Mouse (Mus musculus) liver, adult 2 months (tissue): Measurements from ENCODE around the gene U2af1. TPM values are rescaled to one million over a fixed set of nuclear protein-coding genes. Genes with fewer than 3 reads are reported as not detected.
A peak's percentile ranks its signal among the peaks of the same experiment; 100 is the strongest.
"Not testable (repeated sequence)": the region's sequence is repeated elsewhere in the genome, so short reads cannot be mapped to it uniquely, and the experiment has no call there.

Experiments used
- DNase-seq: peaks from one replicate; pipeline ENCODE4 v3.0.0-alpha.2; 2011; ENCODE audit warnings: low read depth, low spot score; ENCODE audit errors: extremely low read depth
- H3K27ac ChIP-seq: fragments of 200-500 bp; replicated peaks from 2 replicates; pipeline ENCODE4 v1.5.1; 2012; ENCODE audit warnings: low read depth, mild to moderate bottlenecking, control low read depth, inconsistent platforms, low read length; ENCODE audit not compliant: insufficient read depth
- H3K27me3 ChIP-seq: fragments of 200-500 bp; 2 replicates; pipeline ENCODE4 v1.6.1; 2012; ENCODE audit warnings: mild to moderate bottlenecking, moderate library complexity, low read length, inconsistent platforms; ENCODE audit not compliant: control insufficient read depth, insufficient read depth
- H3K36me3 ChIP-seq: fragments of 200-500 bp; 2 replicates; pipeline ENCODE4 v1.6.1; 2012; ENCODE audit warnings: low read length, inconsistent platforms; ENCODE audit not compliant: control insufficient read depth, insufficient read depth
- H3K4me1 ChIP-seq: fragments of 200-500 bp; 2 replicates; pipeline ENCODE4 v1.6.1; 2011; ENCODE audit warnings: low read length; ENCODE audit not compliant: control insufficient read depth, insufficient read depth
- H3K4me3 ChIP-seq: fragments of 200-500 bp; 2 replicates; pipeline ENCODE4 v1.5.1; 2011; ENCODE audit warnings: low read depth, mild to moderate bottlenecking, control low read depth, low read length, moderate library complexity; ENCODE audit not compliant: insufficient read depth
- H3K79me2 ChIP-seq: fragments of 200-500 bp; 2 replicates; pipeline ENCODE4 v1.6.1; 2012; ENCODE audit warnings: inconsistent platforms, mild to moderate bottlenecking, low read length, moderate library complexity; ENCODE audit not compliant: control insufficient read depth, insufficient read depth
- H3K9ac ChIP-seq: fragments of 200-500 bp; 2 replicates; pipeline ENCODE4 v1.6.1; 2012; ENCODE audit warnings: low read depth, mild to moderate bottlenecking, control low read depth, inconsistent platforms, low read length
- CTCF ChIP-seq: fragments of 200-500 bp; IDR thresholded peaks from 2 replicates; pipeline ENCODE4 v1.5.1; 2011; ENCODE audit warnings: low read depth, low read length, control low read depth
- POLR2A ChIP-seq: fragments of 200-500 bp; IDR thresholded peaks from 2 replicates; pipeline ENCODE4 v1.6.1; 2011; ENCODE audit warnings: low read length, control low read depth; ENCODE audit not compliant: insufficient read depth; ENCODE audit errors: extremely low read depth
- WGBS: fragments of 180-500 bp; shearing (Covaris S2); methylation state at CpG from one replicate; pipeline ENCODE4 v1.1.7; 2018; 5-methylcytosine and 5-hydroxymethylcytosine counted together
- polyA plus RNA-seq: library from polyadenylated mRNA; depleted of rRNA; stranded (reverse); fragments of >200 nt; gene quantifications from 2 replicates; pipeline ENCODE4 v1.2.3, GENCODE M21; 2012; rRNA removed
- total RNA-seq: library from RNA; depleted of rRNA; stranded (reverse); fragments of >200 nt; gene quantifications from 2 replicates; pipeline ENCODE4 v1.2.3, GENCODE M21; 2014; rRNA removed

Gene U2af1
- total RNA-seq (53.5 and 57.1 TPM in 2 replicates), polyA plus RNA-seq (40.4 and 42.7 TPM in 2 replicates)

DNA sequence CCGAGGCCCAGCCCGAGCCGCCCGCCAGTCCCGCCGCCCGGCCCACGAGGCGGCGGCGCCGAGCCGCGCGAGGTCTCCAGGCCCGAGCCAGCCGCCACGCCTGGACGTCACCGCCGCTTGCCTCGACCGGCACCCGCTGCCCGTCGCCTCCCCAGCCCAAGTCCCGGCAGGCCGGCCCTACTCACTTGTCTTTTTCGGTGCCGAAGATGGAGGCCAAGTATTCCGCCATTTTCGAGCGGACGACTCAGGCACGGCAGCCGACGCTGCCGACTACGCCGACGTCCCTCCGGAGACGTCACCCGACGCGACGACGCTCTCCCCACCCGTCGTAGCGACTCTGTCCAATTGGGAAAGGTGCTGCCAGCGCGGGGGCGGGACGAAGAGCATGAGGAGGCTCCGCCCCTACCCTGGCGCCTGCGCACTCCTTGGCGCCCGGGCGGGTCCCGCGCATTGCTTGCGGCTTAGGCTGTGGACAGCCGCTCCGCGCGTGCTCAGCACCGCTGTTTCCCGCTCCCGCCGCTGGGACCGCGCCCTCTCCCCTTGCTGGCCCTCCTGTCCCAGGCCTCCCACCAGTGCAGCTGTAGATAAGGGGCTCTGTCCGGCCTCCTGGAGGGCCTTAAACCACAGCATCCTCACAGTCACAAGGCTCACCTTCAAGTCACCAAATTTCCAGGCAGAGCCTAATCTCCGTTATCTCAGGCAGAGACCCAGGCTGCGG, at the start of gene U2af1:
TSS of gene U2af1 (minus strand) at position 425 of the 718 bp plus-strand sequence.
- H3K4me3 ChIP-seq, result peak within 1 kb of the TSS; percentile 90
- WGBS, result under 1% methylated on average over 71 of the region's 77 CpGs
- peaks cover 20% of the 10 kb centered on the region for H3K79me2 ChIP-seq
- DNase-seq, result peak; percentile 85
- TF ChIP-seq CTCF, result 0 out of 2 replicates have a peak, but pooled peaks have one; percentile 0
- peak; percentile 64 for TF ChIP-seq POLR2A
- H3K36me3 ChIP-seq, result peaks cover 11% of the 10 kb centered on the region
- H3K4me1 ChIP-seq, result peaks cover 15% of the 10 kb centered on the region
- peak within 1 kb of the TSS; percentile 81 for H3K27ac ChIP-seq
- H3K27me3 ChIP-seq, result no peaks in the 10 kb centered on the region
- peak within 1 kb of the TSS; percentile 97 for H3K9ac ChIP-seq

DNA sequence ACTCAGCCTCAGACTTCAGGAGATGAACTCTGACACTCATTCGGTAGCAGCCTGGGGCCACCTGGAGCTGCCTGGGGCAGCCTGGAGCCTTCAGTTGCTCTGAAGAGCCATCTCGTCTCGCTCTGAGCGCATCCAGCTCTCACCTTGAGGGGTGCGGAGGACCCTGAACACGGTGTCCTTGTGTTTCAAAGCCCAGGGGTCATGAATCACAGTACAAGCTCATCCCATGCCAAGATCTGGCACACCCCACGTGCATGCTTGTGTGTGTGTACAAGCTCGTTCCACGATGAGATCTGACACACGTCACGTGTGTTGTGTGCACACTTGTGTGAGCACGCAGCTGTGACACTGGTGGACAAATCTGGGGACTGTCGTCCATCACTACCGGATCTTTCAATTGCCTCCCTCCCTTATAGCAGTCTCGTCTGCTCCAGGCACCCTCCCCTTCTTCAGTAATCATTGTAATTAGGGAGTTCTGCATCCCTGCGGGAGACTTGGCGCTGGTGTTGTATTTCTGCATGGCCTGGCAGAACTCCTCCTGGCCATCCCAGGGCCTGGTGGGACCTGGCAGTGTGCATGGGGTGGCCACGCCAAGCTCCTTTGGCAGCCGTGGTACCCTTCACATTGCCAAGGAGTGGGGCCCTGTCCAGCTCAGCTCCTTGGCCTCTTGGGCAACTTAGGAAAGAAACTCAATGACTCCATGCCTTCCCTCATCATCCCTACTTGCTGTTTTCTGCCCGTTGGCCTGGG, 46.8 kb upstream of the U2af1 start:
- no peak for TF ChIP-seq POLR2A
- TF ChIP-seq CTCF, result no peak
- Histone ChIP-seq H3K4me1 (peaks cover 8% of the 10 kb centered on the region), H3K27me3 (no peaks in the 10 kb centered on the region), H3K27ac (no peak overlapping the region), H3K4me3 (no peak overlapping the region), H3K36me3 (no peaks in the 10 kb centered on the region), H3K9ac (no peak overlapping the region), H3K79me2 (no peaks in the 10 kb centered on the region)
- no peak for DNase-seq
- 87% methylated on average over 20 of the region's 20 CpGs for WGBS

DNA sequence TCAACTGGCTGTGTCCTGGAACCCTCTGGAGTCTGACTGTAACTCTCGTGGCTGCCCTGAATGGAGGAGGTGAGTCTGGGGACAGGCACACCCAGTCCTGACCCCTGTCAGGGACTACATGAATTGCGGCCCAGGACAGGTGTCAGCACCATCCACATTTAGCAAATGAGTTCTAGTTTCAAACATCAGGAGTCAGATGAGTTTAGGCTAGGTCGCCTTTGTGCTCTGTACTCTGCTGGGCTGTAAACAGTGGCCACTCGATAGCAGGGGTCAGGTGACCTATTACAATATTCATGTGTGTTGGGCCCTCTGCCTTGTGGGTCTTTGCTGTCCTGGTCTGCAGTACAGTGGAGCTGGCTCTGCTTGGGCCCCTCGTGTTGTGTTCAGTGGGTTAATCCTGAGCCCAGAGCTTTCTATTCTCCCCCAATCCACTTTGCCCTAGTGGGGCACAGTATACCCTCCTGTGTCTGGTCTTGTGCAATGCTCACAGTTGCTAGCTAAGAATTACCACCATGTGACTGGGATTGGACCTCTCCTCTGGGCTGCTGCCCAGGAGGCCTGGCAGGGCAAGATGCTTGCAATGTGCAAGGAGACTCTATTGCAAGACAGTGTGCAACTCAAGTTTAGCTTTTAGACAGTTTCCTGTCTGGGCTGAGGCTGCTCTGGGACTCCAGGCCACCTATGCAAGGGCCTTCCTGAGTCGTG, 44.7 kb upstream of the U2af1 start:
- Histone ChIP-seq H3K27me3 (no peaks in the 10 kb centered on the region), H3K27ac (peak overlapping the region; percentile 93), H3K79me2 (no peaks in the 10 kb centered on the region), H3K4me3 (no peak overlapping the region), H3K36me3 (no peaks in the 10 kb centered on the region), H3K9ac (peak overlapping the region; percentile 18; the same call in 1 of the 2 replicates), H3K4me1 (peaks cover 8% of the 10 kb centered on the region)
- WGBS, result 18% methylated on average over 6 of the region's 6 CpGs
- TF ChIP-seq CTCF (0 out of 2 replicates have a peak, but pooled peaks have one; percentile 7), POLR2A (no peak)
- DNase-seq, result peak; percentile 91

DNA sequence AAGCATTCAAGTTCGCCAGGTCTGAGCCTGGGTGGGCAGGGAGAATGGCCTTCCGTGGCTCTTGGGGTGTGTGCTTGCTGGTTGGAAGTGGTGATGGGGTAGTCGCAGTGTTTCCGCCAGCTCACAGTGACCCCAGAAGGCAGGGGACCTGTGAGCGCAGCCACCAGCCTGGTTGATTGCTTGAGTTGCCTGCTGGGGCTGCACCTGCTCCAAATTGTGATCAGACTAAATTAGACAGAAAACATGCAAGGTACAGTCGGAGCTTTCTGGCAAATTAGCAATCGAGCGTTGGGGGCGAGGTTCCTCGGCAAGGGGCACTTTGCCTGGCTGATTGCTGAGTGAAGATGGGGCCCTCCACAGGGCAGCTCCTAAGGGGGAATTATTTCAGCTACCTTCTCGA, 39.7 kb upstream of the U2af1 start:
- no peak for TF ChIP-seq POLR2A
- TF ChIP-seq CTCF, result no peak
- H3K27me3 ChIP-seq, result no peaks in the 10 kb centered on the region
- no peaks in the 10 kb centered on the region for H3K36me3 ChIP-seq
- H3K27ac ChIP-seq, result no peak overlapping the region
- no peaks in the 10 kb centered on the region for H3K79me2 ChIP-seq
- no peak for DNase-seq
- 90% methylated on average over 11 of the region's 11 CpGs for WGBS
- H3K9ac ChIP-seq, result no peak overlapping the region
- H3K4me1 ChIP-seq, result peaks cover 5% of the 10 kb centered on the region
- no peak overlapping the region for H3K4me3 ChIP-seq

DNA sequence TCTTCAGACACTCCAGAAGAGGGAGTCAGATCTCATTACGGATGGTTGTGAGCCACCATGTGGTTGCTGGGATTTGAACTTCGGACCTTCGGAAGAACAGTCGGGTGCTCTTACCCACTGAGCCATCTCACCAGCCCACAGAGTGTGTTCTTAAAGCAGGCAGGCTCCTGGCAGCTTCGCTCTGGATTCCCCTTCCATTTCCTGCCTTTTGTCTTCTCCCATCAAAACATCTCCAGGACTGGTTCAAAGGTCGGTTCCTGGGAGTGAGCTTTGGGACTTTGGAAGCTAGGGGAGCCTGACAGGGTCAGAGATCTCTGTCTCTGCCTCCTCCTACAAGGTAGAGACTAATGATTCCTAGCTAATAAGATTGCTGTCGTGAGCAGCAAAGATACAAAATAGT, 36.7 kb upstream of the U2af1 start:
- H3K79me2 ChIP-seq, H3K27ac ChIP-seq, H3K9ac ChIP-seq, H3K36me3 ChIP-seq, H3K4me3 ChIP-seq, DNase-seq, H3K27me3 ChIP-seq, H3K4me1 ChIP-seq: not testable (repeated sequence)
- 81% methylated on average over 7 of the region's 7 CpGs for WGBS
